Mouse (Mus musculus): Measurements from ENCODE around the gene Theg. TPM values are rescaled to one million over a fixed set of nuclear protein-coding genes. Genes with fewer than 3 reads are reported as not detected.

The Theg gene
- polyA plus RNA-seq, 1 experiment from 2014 or later: not detected

DNA sequence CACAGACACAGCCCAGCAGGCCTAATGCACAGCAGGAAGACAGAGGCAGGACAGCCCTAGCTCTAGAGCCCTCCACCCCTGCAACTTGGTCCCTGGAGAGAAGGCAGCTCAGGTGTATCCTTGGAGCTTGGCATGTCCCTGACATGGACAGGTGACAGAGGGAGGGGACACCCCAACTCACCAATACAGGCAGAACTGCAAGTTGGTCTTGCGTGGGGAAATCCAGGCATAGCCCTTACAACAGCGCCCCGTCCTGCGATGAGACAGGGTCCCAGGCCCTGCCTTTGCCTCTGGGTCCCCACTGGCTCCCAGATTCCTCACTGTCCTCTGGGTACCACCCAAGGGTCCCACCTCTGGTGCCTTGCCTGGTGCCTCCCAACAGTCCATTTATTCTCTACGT lies 1.4 kb downstream of the Theg start:
- WGBS: 96% methylated on average over 5 of the region's 5 CpGs
- H3K9me3 ChIP-seq (replicated peaks): no peaks in the 10 kb centered on the region
- no peak overlapping the region for H3K27ac ChIP-seq
- H3K27me3 ChIP-seq (ENCODE audit: low read depth, poor library complexity, severe bottlenecking): no peaks in the 10 kb centered on the region
- no peak for DNase-seq (ENCODE audit: low spot score)
- H3K4me3 ChIP-seq: no peak overlapping the region
- no peaks in the 10 kb centered on the region for H3K36me3 ChIP-seq
- H3K4me1 ChIP-seq: no peaks in the 10 kb centered on the region

DNA sequence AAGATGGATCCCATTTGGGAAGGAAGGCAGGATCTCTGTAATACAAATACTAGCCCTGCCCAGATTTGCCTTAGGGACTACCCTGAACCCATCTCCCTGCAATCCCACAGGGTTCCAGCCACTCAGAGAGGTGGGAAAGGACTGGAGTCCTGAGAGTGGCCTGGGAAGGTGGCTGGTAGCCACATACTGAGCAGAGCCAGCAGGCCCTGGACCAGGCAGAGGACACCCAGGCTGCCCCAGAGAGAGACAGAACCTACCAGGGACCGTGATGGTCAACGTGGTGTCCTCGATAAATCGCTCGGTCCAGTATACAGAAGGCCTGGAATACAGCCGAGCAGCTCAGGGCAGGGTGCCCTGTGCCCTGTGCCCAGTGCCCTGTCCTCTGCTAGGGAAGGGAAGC lies 2.0 kb downstream of the Theg start:
- 96% methylated on average over 6 of the region's 6 CpGs for WGBS
- no peaks in the 10 kb centered on the region for H3K36me3 ChIP-seq

DNA sequence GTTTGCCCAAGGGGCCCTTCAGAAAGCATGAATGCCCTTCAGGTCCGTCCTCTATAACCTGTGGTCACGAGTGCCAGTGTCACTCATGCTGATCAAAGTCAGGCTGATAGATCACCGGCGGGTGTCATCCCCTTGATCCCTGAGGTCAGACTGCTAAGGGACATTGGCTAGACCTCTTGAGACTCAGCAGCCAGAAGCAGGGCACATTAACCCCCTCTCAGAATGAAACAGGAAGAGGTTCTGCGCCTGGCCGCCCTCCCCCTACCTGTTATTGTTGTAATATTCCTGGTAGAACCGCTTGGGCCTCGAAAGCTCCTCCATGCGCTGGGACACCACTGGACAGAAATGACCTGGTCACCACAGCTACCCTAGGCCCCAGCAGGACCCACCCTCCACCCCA lies 2.7 kb downstream of the Theg start:
- no peak for DNase-seq (ENCODE audit: low spot score)
- no peak overlapping the region for H3K4me3 ChIP-seq
- WGBS: 86% methylated on average over 9 of the region's 9 CpGs
- peaks cover 6% of the 10 kb centered on the region; the same call in 1 of the 2 replicates for H3K27me3 ChIP-seq (ENCODE audit: low read depth, poor library complexity, severe bottlenecking)
- H3K36me3 ChIP-seq: no peaks in the 10 kb centered on the region
- no peak overlapping the region for H3K27ac ChIP-seq
- H3K9me3 ChIP-seq (replicated peaks): no peaks in the 10 kb centered on the region
- H3K4me1 ChIP-seq: no peaks in the 10 kb centered on the region

More for the DNA sequence above, 2.0 kb downstream of the Theg start:
- H3K9me3 ChIP-seq (replicated peaks): no peaks in the 10 kb centered on the region
- DNase-seq (ENCODE audit: low spot score): peak; percentile 19
- H3K4me1 ChIP-seq: no peaks in the 10 kb centered on the region
- no peak overlapping the region for H3K27ac ChIP-seq
- H3K4me3 ChIP-seq: no peak overlapping the region
- no peaks in the 10 kb centered on the region for H3K27me3 ChIP-seq (ENCODE audit: low read depth, poor library complexity, severe bottlenecking)

DNA sequence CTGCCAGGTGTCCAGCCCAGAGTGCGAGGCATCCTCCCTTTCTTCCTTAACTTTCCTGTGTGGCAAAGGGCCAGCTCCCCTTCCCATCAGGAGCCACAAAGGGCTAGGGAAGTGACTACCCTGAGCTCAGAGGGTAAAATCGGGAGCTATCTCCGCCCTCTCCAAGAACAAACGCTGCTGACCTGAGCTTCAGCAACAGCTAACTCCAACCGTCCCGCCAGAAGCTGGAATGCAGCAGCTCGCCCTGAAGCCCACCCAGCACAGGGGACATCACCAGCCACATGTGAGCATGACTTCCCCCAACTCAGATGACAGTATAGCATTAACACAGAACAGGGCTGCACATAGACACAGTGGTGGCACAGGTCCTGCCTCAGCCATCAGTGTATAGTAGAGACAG lies 3.1 kb downstream of the Theg start:
- Histone ChIP-seq H3K9me3 (replicated peaks) (no peaks in the 10 kb centered on the region), H3K4me3 (no peak overlapping the region), H3K27ac (no peak overlapping the region), H3K4me1 (no peaks in the 10 kb centered on the region), H3K27me3 (ENCODE audit: low read depth, poor library complexity, severe bottlenecking) (peaks cover 6% of the 10 kb centered on the region; the same call in 1 of the 2 replicates), H3K36me3 (no peaks in the 10 kb centered on the region)
- peak; percentile 23 for DNase-seq (ENCODE audit: low spot score)
- WGBS: 73% methylated on average over 7 of the region's 7 CpGs

DNA sequence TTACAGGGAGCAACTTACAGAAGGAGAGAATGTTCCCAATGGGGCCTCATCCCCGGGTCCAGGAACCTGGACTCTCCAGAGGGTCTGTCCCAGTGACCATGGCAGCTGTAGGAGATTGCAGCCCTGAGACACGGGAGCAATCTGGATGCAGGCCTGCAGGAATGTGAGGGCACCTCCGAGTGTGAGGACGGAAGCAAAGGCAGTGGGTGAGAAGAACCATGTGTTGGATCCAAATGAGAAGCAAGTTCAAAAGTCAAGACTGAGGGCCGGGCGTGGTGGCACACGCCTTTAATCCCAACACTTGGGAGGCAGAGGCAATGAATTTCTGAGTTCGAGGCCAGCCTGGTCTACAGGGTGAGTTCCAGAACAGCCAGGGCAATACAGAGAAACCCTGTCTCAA lies 5.6 kb downstream of the Theg start:
- WGBS: 89% methylated on average over 8 of the region's 8 CpGs
- DNase-seq (ENCODE audit: low spot score): no peak
- Histone ChIP-seq H3K9me3 (replicated peaks) (no peaks in the 10 kb centered on the region), H3K4me3 (no peak overlapping the region), H3K27me3 (ENCODE audit: low read depth, poor library complexity, severe bottlenecking) (peaks cover 6% of the 10 kb centered on the region; the same call in 1 of the 2 replicates), H3K4me1 (peaks cover 7% of the 10 kb centered on the region), H3K36me3 (no peaks in the 10 kb centered on the region), H3K27ac (no peak overlapping the region)

DNA sequence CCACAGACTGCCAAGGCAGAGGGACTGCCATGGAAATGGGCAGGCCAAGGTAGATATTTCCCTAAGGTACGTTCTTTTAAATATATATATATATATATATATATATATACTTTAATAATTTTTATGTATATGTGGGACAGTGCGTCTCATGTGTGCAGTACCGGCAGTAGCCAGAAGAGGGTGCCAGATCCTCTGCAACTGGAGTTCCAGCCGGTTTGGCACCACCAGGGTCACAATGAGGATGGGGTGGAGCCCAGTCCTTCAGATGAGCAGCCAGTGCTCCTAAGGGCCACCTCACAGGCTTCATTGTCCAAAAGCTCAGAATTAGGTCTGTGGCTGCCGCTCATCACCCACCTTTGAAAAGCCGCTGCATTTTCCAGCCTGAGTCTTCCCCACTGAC lies 6.3 kb downstream of the Theg start:
- peaks cover 6% of the 10 kb centered on the region; the same call in 1 of the 2 replicates for H3K27me3 ChIP-seq (ENCODE audit: low read depth, poor library complexity, severe bottlenecking)
- H3K9me3 ChIP-seq (replicated peaks): no peaks in the 10 kb centered on the region
- no peak overlapping the region for H3K4me3 ChIP-seq
- 37% methylated on average over 6 of the region's 6 CpGs for WGBS
- peaks cover 7% of the 10 kb centered on the region for H3K4me1 ChIP-seq
- DNase-seq (ENCODE audit: low spot score): peak; percentile 79
- no peaks in the 10 kb centered on the region for H3K36me3 ChIP-seq
- H3K27ac ChIP-seq: no peak overlapping the region

DNA sequence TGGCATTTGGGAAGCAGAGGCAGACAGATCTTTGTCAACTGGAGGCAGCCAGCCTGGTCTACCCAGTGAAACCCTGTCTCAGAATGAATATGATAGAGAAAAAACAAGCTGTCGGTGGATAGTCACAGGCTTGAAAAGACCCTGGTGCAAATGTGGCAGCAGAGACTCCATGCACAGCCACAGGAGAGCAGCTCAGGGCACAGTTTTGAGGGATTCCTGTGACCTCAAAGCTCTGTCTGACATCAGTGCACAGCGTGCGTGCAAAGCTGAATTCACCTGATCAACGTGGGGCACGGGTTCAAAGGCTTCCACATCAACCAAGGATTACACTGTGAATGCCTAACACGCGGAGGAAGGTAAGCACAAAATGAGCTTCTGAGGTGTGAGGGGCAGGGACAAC lies 6.8 kb downstream of the Theg start:
- peaks cover 6% of the 10 kb centered on the region; the same call in 1 of the 2 replicates for H3K27me3 ChIP-seq (ENCODE audit: low read depth, poor library complexity, severe bottlenecking)
- H3K4me3 ChIP-seq: no peak overlapping the region
- 67% methylated on average over 7 of the region's 7 CpGs for WGBS
- H3K36me3 ChIP-seq: no peaks in the 10 kb centered on the region
- peaks cover 7% of the 10 kb centered on the region for H3K4me1 ChIP-seq
- no peaks in the 10 kb centered on the region for H3K9me3 ChIP-seq (replicated peaks)
- DNase-seq (ENCODE audit: low spot score): no peak
- no peak overlapping the region for H3K27ac ChIP-seq

DNA sequence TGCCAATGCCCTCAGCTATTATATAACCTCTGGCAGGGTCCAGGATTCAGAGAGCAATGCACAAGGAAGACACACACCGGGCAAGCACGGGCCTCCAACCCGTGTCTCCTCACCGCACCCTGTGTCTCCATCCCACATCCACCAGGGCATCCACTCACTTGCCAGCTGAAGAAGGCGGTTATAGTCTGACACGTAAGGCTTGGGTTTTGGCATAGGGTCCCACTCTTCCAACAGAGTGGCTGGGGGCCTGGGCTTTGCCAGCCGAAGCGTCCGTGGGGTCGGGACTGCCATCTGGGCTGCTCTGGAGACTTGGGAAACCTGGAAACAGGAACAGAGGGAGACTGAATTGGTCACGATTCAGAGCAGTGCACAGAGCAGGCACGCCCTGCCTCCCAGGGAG lies 7.3 kb downstream of the Theg start:
- H3K4me3 ChIP-seq: no peak overlapping the region
- peaks cover 6% of the 10 kb centered on the region; the same call in 1 of the 2 replicates for H3K27me3 ChIP-seq (ENCODE audit: low read depth, poor library complexity, severe bottlenecking)
- H3K9me3 ChIP-seq (replicated peaks): no peaks in the 10 kb centered on the region
- H3K4me1 ChIP-seq: peaks cover 7% of the 10 kb centered on the region
- no peak for DNase-seq (ENCODE audit: low spot score)
- no peak overlapping the region for H3K27ac ChIP-seq
- no peaks in the 10 kb centered on the region for H3K36me3 ChIP-seq
- WGBS: 84% methylated on average over 12 of the region's 12 CpGs

DNA sequence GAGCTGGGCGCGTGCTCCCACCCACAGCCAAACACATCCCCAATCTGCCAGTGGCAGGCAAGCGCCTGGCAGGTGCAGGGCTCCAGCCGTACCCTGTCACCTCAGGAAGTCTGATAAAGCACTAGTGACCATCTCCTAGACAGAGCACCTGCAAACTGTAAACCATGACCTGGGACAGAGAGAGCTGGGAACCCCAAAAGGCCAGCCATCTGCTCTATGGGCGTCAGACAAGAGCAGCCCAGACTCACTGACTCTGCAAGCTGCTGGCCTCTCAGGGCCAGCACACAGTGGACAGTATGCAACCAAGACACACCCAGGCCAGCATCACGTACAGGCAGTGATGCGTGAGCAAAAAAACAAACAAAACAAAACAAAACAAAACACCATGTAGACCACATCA lies 8.2 kb downstream of the Theg start:
- Histone ChIP-seq H3K27ac (no peak overlapping the region), H3K27me3 (ENCODE audit: low read depth, poor library complexity, severe bottlenecking) (peaks cover 6% of the 10 kb centered on the region; the same call in 1 of the 2 replicates), H3K4me3 (no peak overlapping the region), H3K36me3 (no peaks in the 10 kb centered on the region), H3K9me3 (replicated peaks) (no peaks in the 10 kb centered on the region), H3K4me1 (peaks cover 7% of the 10 kb centered on the region)
- WGBS: 79% methylated on average over 7 of the region's 7 CpGs
- no peak for DNase-seq (ENCODE audit: low spot score)

DNA sequence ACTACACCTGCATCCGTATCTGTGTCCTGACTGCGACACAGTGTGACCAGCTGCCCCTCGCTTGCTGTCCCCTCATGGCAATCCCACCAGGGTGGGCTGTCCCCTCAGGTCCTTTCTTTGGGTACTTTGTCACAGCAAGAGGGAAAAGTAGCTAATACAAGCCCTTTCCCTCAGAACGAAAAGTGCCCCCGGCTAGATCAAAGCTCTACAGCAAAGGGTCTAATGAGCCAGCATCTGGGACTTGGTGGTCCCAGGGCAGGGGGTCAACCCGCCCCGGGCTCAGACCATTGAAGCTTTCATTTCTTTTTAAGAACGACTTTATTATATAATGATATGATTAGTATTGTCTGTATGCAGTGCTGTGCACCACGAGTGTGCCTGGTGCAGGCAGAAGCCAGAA lies 8.9 kb downstream of the Theg start:
- Histone ChIP-seq H3K27ac (no peak overlapping the region), H3K27me3 (ENCODE audit: low read depth, poor library complexity, severe bottlenecking) (peaks cover 6% of the 10 kb centered on the region; the same call in 1 of the 2 replicates), H3K9me3 (replicated peaks) (no peaks in the 10 kb centered on the region), H3K36me3 (no peaks in the 10 kb centered on the region), H3K4me1 (peaks cover 7% of the 10 kb centered on the region), H3K4me3 (no peak overlapping the region)
- WGBS: 60% methylated on average over 9 of the region's 9 CpGs
- DNase-seq (ENCODE audit: low spot score): no peak

DNA sequence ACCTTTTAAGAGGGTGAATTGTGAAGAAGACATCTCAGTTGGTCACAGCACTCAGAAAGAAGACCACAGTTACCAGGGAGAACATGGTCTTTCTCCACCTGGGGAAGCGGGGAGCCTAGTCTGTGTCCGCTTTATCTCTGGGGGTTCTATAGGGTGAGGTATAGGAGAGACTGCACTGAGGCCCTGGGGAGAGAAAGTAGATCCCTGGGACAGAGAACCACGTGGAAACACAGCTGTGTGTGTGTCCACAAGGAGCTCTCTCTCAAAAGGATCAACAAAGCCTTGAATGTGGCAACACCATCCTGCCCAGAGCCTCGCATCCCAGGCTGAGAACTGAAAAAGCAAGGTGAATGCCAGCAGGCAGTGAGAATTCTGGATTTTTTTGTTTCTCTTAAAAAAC lies 9.8 kb downstream of the Theg start:
- no peak for DNase-seq (ENCODE audit: low spot score)
- 78% methylated on average over 4 of the region's 4 CpGs for WGBS

DNA sequence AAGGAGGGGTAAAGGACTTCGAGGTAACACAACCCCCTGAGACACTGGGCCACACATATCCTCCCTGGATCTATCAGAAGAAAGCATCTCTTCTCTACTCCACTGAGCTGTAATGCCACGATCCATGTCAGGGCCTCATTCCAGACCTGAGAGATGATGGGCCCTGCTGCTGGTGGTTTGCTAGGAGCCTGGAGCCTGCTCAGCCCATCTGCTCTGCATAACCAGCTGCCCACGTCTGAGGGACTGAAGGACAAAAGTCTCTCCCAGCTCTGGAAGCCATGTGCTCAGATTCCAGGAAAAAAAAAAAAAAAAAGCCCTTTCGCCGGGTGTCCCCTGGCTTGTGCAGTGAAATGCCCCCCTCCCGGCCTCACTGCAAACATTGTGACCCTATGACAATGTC lies 11.4 kb downstream of the Theg start:
- peaks cover 6% of the 10 kb centered on the region; the same call in 1 of the 2 replicates for H3K27me3 ChIP-seq (ENCODE audit: low read depth, poor library complexity, severe bottlenecking)
- no peaks in the 10 kb centered on the region for H3K36me3 ChIP-seq
- 79% methylated on average over 6 of the region's 6 CpGs for WGBS
- DNase-seq (ENCODE audit: low spot score): no peak
- H3K9me3 ChIP-seq (replicated peaks): no peaks in the 10 kb centered on the region
- H3K27ac ChIP-seq: no peak overlapping the region
- peaks cover 7% of the 10 kb centered on the region for H3K4me1 ChIP-seq
- no peak overlapping the region for H3K4me3 ChIP-seq

More for the DNA sequence above, 9.8 kb downstream of the Theg start:
- Histone ChIP-seq H3K4me3 (no peak overlapping the region), H3K27ac (no peak overlapping the region), H3K4me1 (peaks cover 7% of the 10 kb centered on the region), H3K9me3 (replicated peaks) (no peaks in the 10 kb centered on the region), H3K27me3 (ENCODE audit: low read depth, poor library complexity, severe bottlenecking) (peaks cover 6% of the 10 kb centered on the region; the same call in 1 of the 2 replicates), H3K36me3 (no peaks in the 10 kb centered on the region)

DNA sequence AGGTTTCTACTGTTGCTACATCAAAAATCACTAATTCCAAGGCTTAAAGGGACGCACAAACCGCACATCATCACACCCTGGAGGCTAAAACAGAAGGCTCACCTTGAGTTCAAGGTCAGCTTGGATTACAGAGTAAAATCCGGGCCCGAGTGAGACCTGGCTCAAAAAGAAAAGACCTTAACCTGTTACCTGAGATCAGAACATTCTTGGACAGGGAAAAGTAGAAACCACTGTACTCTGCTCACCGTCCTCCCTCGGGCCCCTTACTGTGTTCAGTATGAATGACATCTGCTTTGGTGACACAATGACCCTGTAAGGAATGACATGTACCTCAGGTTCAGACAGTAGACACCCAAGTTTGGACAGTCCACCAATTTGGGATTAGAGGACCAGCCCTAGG lies 12.3 kb downstream of the Theg start:
- Histone ChIP-seq H3K4me3 (no peak overlapping the region), H3K9me3 (replicated peaks) (no peaks in the 10 kb centered on the region), H3K36me3 (no peaks in the 10 kb centered on the region), H3K27me3 (ENCODE audit: low read depth, poor library complexity, severe bottlenecking) (peaks cover 3% of the 10 kb centered on the region; the same call in 1 of the 2 replicates), H3K4me1 (peaks cover 7% of the 10 kb centered on the region), H3K27ac (no peak overlapping the region)
- DNase-seq (ENCODE audit: low spot score): no peak
- WGBS: 90% methylated on average over 6 of the region's 6 CpGs

DNA sequence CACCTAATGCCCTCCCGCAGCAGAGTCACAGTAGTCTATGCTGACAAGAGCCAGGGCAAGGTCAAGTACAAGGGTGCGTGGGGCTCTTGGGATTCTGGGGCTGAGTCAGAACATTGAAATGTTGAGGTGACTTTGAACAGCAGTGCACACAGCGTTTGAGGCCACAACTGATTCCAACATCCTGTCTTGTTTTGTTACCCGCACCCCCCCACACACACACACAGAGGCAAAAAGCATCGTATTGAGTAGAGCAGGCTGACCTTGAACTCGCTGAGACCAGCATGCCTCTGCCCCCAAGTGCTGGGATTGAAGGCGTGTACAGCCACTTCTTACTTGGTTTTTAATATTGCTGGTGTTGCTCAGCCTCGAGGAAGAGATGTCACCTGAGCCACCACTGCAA lies 12.8 kb downstream of the Theg start:
- Histone ChIP-seq H3K27me3 (ENCODE audit: low read depth, poor library complexity, severe bottlenecking) (no peaks in the 10 kb centered on the region), H3K4me3 (no peak overlapping the region), H3K9me3 (replicated peaks) (no peaks in the 10 kb centered on the region), H3K27ac (no peak overlapping the region), H3K4me1 (peaks cover 7% of the 10 kb centered on the region), H3K36me3 (no peaks in the 10 kb centered on the region)
- WGBS: 88% methylated on average over 8 of the region's 8 CpGs
- no peak for DNase-seq (ENCODE audit: low spot score)
